Mouse (Mus musculus) myocyte (in vitro differentiated cells): ENCODE measurements around the gene Col13a1.

Experiments used
- E2F4 ChIP-seq: IDR thresholded peaks from one replicate; pipeline ENCODE4 v1.6.1; 2011; ENCODE audit warnings: mild to moderate bottlenecking, control low read depth, moderate library complexity; ENCODE audit not compliant: insufficient read depth
- MAX ChIP-seq: IDR thresholded peaks from one replicate; pipeline ENCODE4 v1.6.1; 2011; ENCODE audit warnings: low read depth, mild to moderate bottlenecking, control low read depth
- MYOG ChIP-seq, 3 experiments: IDR thresholded peaks; one replicate each; pipeline ENCODE4 v1.6.1; 2011; ENCODE audit warnings: control low read depth in 2 of 3, low read depth in 2 of 3, mild to moderate bottlenecking in 2 of 3; ENCODE audit not compliant: insufficient read length in 2 of 3, control insufficient read depth in 1 of 3, insufficient read depth in 1 of 3
- POLR2A ChIP-seq: IDR thresholded peaks from one replicate; pipeline ENCODE4 v1.6.1; 2011; ENCODE audit warnings: low read depth, mild to moderate bottlenecking, control low read depth, moderate library complexity; ENCODE audit not compliant: insufficient read length
- POLR2AphosphoS2 ChIP-seq: IDR thresholded peaks from one replicate; pipeline ENCODE4 v1.6.1; 2011; ENCODE audit warnings: low read depth, control low read depth; ENCODE audit not compliant: insufficient read length
- USF1 ChIP-seq: IDR thresholded peaks from one replicate; pipeline ENCODE4 v1.6.1; 2011; ENCODE audit warnings: low read depth, mild to moderate bottlenecking, control low read depth, moderate library complexity

GRCm38 (mm10) chr10:61919924-61920654 is 58.8 kb downstream of the Col13a1 start:
- TF ChIP-seq POLR2A (no peak), USF1 (no peak), POLR2AphosphoS2 (no peak), MAX (no peak), MYOG (IDR thresholded peaks at IDR 0.05; ENCODE audit: control insufficient read depth in 1 of 3, insufficient read depth in 1 of 3, insufficient read length in 2 of 3, low read depth in 2 of 3) (no peak), E2F4 (no peak)
